Mouse (Mus musculus) cerebellum, adult 2 months (tissue): ENCODE data around the gene Rnls. TPM values are rescaled to one million over a fixed set of nuclear protein-coding genes. Genes with fewer than 3 reads are reported as not detected.
A peak's percentile ranks its signal among the peaks of the same experiment; 100 is the strongest.

Source experiments
- DNase-seq, 2 experiments: peaks; one replicate each; pipeline ENCODE4 v3.0.0; 2021
- H3K27ac ChIP-seq: fragments of 200-500 bp; 2 replicates; pipeline ENCODE4 v1.5.1; 2012; ENCODE audit warnings: low read length, control low read depth, inconsistent platforms; ENCODE audit not compliant: insufficient read depth
- H3K27me3 ChIP-seq: fragments of 200-500 bp; 2 replicates; pipeline ENCODE4 v1.6.1; 2012; ENCODE audit warnings: inconsistent platforms, mild to moderate bottlenecking, low read length, moderate library complexity; ENCODE audit not compliant: control insufficient read depth, insufficient read depth
- H3K4me1 ChIP-seq: fragments of 200-500 bp; 2 replicates; pipeline ENCODE4 v1.6.1; 2011; ENCODE audit warnings: low read length; ENCODE audit not compliant: control insufficient read depth, insufficient read depth
- H3K4me3 ChIP-seq: fragments of 200-500 bp; replicated peaks from 2 replicates; pipeline ENCODE3; 2011; ENCODE audit warnings: mild to moderate bottlenecking, low read depth, low read length, control low read depth; ENCODE audit not compliant: insufficient read depth
- CTCF ChIP-seq: fragments of 200-500 bp; IDR thresholded peaks from 2 replicates; pipeline ENCODE4 v1.5.1; 2011; ENCODE audit warnings: low read depth, mild to moderate bottlenecking, control low read depth, low read length, moderate library complexity, borderline replicate concordance; ENCODE audit not compliant: insufficient read depth
- POLR2A ChIP-seq: fragments of 200-500 bp; IDR thresholded peaks from 2 replicates; pipeline ENCODE4 v1.6.1; 2011; ENCODE audit warnings: low read length, control low read depth, borderline replicate concordance; ENCODE audit not compliant: insufficient read depth
- WGBS: fragments of 180-500 bp; shearing (Covaris S2); methylation state at CpG from one replicate; pipeline ENCODE4 v1.1.7; 2018; 5-methylcytosine and 5-hydroxymethylcytosine counted together
- polyA plus RNA-seq: library from polyadenylated mRNA; depleted of rRNA; stranded (reverse); fragments of >200 nt; gene quantifications from 2 replicates; pipeline ENCODE4 v1.2.3, GENCODE M21; 2012

The Rnls gene
- polyA plus RNA-seq, 1 experiment = 2.5 TPM

DNA sequence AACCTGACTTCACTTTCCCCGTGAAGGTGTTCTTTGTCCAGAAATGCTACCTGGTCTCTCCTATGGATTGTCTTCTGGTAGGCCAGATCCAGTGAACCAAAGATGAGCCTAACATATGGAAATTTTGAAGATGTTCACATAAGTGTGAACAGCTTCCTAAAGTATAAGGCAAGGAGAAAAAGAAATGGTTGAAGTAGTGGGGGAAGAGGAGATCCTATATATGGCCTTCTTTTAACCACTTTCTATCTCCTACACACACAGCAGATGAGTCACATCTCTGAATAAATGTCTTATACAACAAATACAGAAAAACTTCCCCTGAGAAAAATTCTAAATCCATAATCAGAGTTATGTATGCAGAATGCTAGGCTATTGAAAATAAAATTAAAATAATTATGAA lies 52.0 kb downstream of the Rnls start:
- Histone ChIP-seq H3K4me3 (no peak overlapping the region), H3K4me1 (no peaks in the 10 kb centered on the region), H3K27ac (no peak overlapping the region), H3K27me3 (no peaks in the 10 kb centered on the region)
- WGBS = 89% methylated on average over 1 of the region's 1 CpGs
- TF ChIP-seq CTCF = no peak
- TF ChIP-seq POLR2A = no peak
- DNase-seq = no peak

DNA sequence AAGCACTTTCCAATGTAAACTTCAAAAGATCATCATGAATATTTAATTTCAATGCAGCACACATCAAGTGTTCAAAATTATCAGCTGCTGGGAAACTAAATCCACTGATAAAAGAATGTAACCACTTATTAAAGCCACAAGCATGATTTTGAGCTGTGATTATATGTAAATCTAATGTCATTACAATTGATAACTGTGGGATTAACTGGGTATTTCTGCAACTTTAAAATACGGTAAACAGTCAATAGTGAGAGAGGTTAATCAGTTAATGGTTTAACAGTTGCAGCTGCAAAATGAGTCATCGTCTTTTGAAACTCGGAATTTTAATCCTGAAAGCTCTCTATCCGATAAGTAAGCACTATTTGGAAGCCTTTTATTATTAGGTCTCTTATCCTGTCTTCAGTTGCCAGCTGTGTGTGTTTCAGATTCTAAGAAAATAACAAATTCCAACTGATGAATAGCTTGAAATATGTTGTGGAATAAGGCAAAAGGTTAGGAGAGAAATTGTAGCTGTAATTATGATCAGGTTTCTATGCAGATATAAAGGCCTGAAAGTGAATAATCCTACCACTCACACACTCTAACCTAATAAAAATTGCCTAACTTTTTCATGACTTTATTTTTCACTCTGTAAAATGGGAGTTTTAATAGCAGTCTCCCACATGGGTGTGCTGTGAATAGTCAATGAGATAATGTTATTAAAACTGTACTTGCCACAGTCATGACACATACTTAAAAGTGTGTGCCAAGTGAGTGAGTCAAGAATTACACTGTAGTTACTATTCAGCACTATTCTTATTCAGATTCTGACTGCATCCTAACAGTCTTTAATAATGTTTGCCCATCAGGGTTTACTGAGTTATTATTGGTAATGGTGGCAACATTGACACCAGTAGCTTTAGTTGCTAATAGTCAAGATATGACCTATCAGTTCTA lies 65.1 kb downstream of the Rnls start:
- DNase-seq = no peak
- 81% methylated on average over 4 of the region's 4 CpGs for WGBS
- TF ChIP-seq CTCF (no peak), POLR2A (no peak)
- Histone ChIP-seq H3K4me3 (no peak overlapping the region), H3K27ac (no peak overlapping the region), H3K27me3 (no peaks in the 10 kb centered on the region), H3K4me1 (no peaks in the 10 kb centered on the region)

DNA sequence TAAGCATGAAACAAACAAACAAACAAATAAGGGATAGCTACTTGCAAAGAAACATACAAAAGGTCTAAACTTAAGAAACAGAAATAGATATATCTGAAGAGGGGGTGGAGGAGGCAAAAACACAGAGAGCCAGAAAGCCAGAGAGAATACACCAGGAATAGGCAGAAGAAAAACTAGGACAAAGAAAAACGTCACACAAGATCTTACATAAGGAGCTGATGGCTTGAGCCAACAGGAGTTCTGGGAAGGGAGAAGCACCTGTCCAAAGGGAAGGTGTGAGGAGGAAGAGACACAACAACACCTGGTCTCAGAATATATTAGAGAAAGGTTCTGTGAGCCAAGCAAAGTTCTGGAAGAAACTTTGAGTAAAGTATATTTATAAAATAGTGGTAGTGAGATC lies 73.3 kb downstream of the Rnls start:
- Histone ChIP-seq H3K27ac (no peak overlapping the region), H3K4me1 (no peaks in the 10 kb centered on the region), H3K4me3 (no peak overlapping the region), H3K27me3 (no peaks in the 10 kb centered on the region)
- TF ChIP-seq POLR2A (no peak), CTCF (no peak)
- peak in 1 of 2 experiments; percentile 3 for DNase-seq
- 39% methylated on average over 1 of the region's 1 CpGs for WGBS

DNA sequence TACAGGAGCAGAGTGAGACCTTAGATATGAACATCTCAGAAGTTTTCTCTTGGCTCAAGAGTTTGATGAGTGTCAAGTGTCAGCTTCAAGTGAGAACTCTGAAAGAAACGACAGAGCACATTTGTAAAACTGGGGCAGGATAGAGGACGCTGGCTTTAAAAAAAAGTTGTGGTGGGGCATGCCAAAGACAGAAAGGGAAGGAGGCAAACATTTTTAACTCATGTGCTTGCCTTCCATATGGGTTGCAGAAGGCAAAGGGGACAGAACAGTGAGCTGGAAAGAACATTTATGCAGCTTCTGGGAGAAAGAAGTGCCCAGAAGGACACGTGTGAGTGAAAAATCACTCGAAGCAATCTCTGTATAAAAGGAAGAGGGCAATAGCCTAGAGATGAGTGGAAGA lies 75.0 kb downstream of the Rnls start:
- TF ChIP-seq CTCF = no peak
- no peak for TF ChIP-seq POLR2A
- H3K27me3 ChIP-seq = no peaks in the 10 kb centered on the region
- no peaks in the 10 kb centered on the region for H3K4me1 ChIP-seq
- no peak for DNase-seq
- no peak overlapping the region for H3K27ac ChIP-seq
- no peak overlapping the region for H3K4me3 ChIP-seq
- 59% methylated on average over 4 of the region's 4 CpGs for WGBS

DNA sequence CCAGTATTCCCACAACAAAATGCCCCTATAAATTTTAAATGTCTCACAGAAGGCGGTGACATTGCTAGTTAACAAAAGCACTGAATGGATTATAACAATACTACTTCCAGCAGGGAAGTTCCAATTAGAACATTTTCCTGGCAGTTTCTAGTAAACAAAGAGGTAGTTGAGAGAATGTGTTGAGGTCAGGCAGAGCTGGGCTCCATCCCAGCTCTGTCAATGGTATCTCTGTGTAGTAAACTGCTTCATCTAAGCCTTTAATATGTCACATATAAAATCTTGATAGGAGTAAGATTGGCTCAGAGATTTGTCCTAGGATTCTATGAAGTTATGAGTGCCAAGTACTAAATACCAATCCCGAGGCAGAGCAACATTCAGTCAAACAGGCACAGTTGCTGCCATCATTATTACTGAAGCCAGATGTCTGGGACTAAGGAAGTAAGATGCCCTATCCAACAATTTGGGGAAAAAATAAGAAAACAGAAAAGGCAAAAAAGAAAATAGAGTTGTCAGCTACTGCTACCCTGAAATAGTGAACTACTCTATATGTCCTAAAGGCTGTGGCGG lies 92.3 kb downstream of the Rnls start:
- Histone ChIP-seq H3K4me3 (no peak overlapping the region), H3K27me3 (no peaks in the 10 kb centered on the region), H3K27ac (no peak overlapping the region), H3K4me1 (no peaks in the 10 kb centered on the region)
- TF ChIP-seq CTCF = no peak
- TF ChIP-seq POLR2A = no peak
- DNase-seq = no peak
- 62% methylated on average over 3 of the region's 3 CpGs for whole genome bisulfite sequencing

GRCm38 (mm10) chr19:33296338-33296737 lies 95.8 kb downstream of the Rnls start:
- Histone ChIP-seq H3K27ac (no peak overlapping the region), H3K27me3 (no peaks in the 10 kb centered on the region), H3K4me1 (no peaks in the 10 kb centered on the region), H3K4me3 (no peak overlapping the region)
- no peak for DNase-seq
- WGBS = 57% methylated on average over 2 of the region's 2 CpGs
- TF ChIP-seq CTCF = no peak
- TF ChIP-seq POLR2A = no peak

- DNase-seq = no peak
- Histone ChIP-seq H3K27ac (no peak overlapping the region), H3K27me3 (no peaks in the 10 kb centered on the region), H3K4me3 (no peak overlapping the region), H3K4me1 (no peaks in the 10 kb centered on the region)
- no peak for TF ChIP-seq POLR2A
- no peak for TF ChIP-seq CTCF
- 50% methylated on average over 3 of the region's 3 CpGs for WGBS
These were observed 109.1 kb downstream of the Rnls start for GRCm38 (mm10) chr19:33282985-33283384.

- no peak overlapping the region for H3K27ac ChIP-seq
- TF ChIP-seq POLR2A (no peak), CTCF (no peak)
- no peak for DNase-seq
- no peaks in the 10 kb centered on the region for H3K27me3 ChIP-seq
- 89% methylated on average over 1 of the region's 1 CpGs for WGBS
- H3K4me1 ChIP-seq = no peaks in the 10 kb centered on the region
- no peak overlapping the region for H3K4me3 ChIP-seq
These were observed 115.7 kb downstream of the Rnls start for GRCm38 (mm10) chr19:33276421-33276820.
